Mouse (Mus musculus): Measurements from ENCODE around the gene Psmd13.

Psmd13 gene

GRCm38 (mm10) chr7:140881696-140882468 lies at the start of gene Psmd13, which contains the start of gene Sirt3:
Gene Psmd13, plus strand, starts transcription at chr7:140881968.
Gene Sirt3, minus strand, starts transcription at chr7:140882309.
- peak; percentile 83 for DNase-seq (ENCODE audit: low read depth, low spot score)

- no peak for DNase-seq (ENCODE audit: low read depth, low spot score)
These were observed 48.4 kb upstream of the Psmd13 start for GRCm38 (mm10) chr7:140833341-140833740.

- DNase-seq (ENCODE audit: low read depth, low spot score), result no peak
These were observed 46.6 kb upstream of the Psmd13 start, which contains the start of gene Urah for GRCm38 (mm10) chr7:140834968-140835757. Gene Urah, plus strand, starts transcription at chr7:140835018.

GRCm38 (mm10) chr7:140835758-140836087 lies 46.0 kb upstream of the Psmd13 start:
- no peak for DNase-seq (ENCODE audit: low read depth, low spot score)

GRCm38 (mm10) chr7:140836243-140837115 lies 45.3 kb upstream of the Psmd13 start:
- DNase-seq (ENCODE audit: low read depth, low spot score), result no peak

- no peak for DNase-seq (ENCODE audit: low read depth, low spot score)
These were observed 42.2 kb upstream of the Psmd13 start for GRCm38 (mm10) chr7:140839556-140839955.

- DNase-seq (ENCODE audit: low read depth, low spot score), result no peak
These were observed 40.7 kb upstream of the Psmd13 start for GRCm38 (mm10) chr7:140840750-140841735.

GRCm38 (mm10) chr7:140843806-140844205 lies 38.0 kb upstream of the Psmd13 start:
- DNase-seq (ENCODE audit: low read depth, low spot score), result no peak

GRCm38 (mm10) chr7:140844905-140845665 lies 36.7 kb upstream of the Psmd13 start, which contains the start of gene Scgb1c1:
Gene Scgb1c1, plus strand, starts transcription at chr7:140845547.
- DNase-seq (ENCODE audit: low read depth, low spot score), result peak; percentile 67

GRCm38 (mm10) chr7:140845683-140846082 lies 36.1 kb upstream of the Psmd13 start:
- no peak for DNase-seq (ENCODE audit: low read depth, low spot score)

GRCm38 (mm10) chr7:140846676-140847075 lies 35.1 kb upstream of the Psmd13 start:
- no peak for DNase-seq (ENCODE audit: low read depth, low spot score)

- no peak for DNase-seq (ENCODE audit: low read depth, low spot score)
These were observed 33.8 kb upstream of the Psmd13 start, which contains the start of gene Odf3 for GRCm38 (mm10) chr7:140847755-140848580. Gene Odf3, plus strand, starts transcription at chr7:140847805.

GRCm38 (mm10) chr7:140848591-140848990 lies 33.2 kb upstream of the Psmd13 start:
- no peak for DNase-seq (ENCODE audit: low read depth, low spot score)

- DNase-seq (ENCODE audit: low read depth, low spot score), result no peak
These were observed 29.9 kb upstream of the Psmd13 start for GRCm38 (mm10) chr7:140851916-140852315.

GRCm38 (mm10) chr7:140853386-140853785 lies 28.4 kb upstream of the Psmd13 start:
- DNase-seq (ENCODE audit: low read depth, low spot score), result no peak

- no peak for DNase-seq (ENCODE audit: low read depth, low spot score)
These were observed 27.3 kb upstream of the Psmd13 start for GRCm38 (mm10) chr7:140854483-140854882.

- DNase-seq (ENCODE audit: low read depth, low spot score), result no peak
These were observed 26.6 kb upstream of the Psmd13 start for GRCm38 (mm10) chr7:140855181-140855580.

GRCm38 (mm10) chr7:140855860-140856784 lies 25.6 kb upstream of the Psmd13 start, which contains the start of gene Gm45785:
Gene Gm45785, minus strand, starts transcription at chr7:140856331.
- peak; percentile 73 for DNase-seq (ENCODE audit: low read depth, low spot score)
